Mouse (Mus musculus) hematopoietic multipotent progenitor cell, adult 10-12 weeks (in vitro differentiated cells): ENCODE results near the gene Adad1. TPM values are rescaled to one million over a fixed set of nuclear protein-coding genes. Genes with fewer than 3 reads are reported as not detected.

Source experiments
- polyA plus RNA-seq: library from polyadenylated mRNA; stranded (reverse); fragments of >175 nt; gene quantifications from 2 replicates; pipeline ENCODE4 v1.2.3, GENCODE M21; 2012; ENCODE audit warnings: low replicate concordance

Gene Adad1
- polyA plus RNA-seq = not detected in 2 replicates

GRCm38 (mm10) chr3:37063406-37063805 lies at the start of gene Adad1:
TSS of gene Adad1 (plus strand) at chr3:37063527.

GRCm38 (mm10) chr3:37125655-37126054 lies 62.3 kb downstream of the Adad1 start, which contains the start of gene Il2:
TSS of gene Il2 (minus strand) at chr3:37125959.

Other genes starting within 250 kb of the Adad1 start
- gene 4932438A13Rik, start 200.4 kb upstream of the Adad1 start, polyA plus RNA-seq = 6.4 and 7.7 TPM in 2 replicates
- gene Il2, start 62.4 kb downstream of the Adad1 start, polyA plus RNA-seq = 0.48 TPM in 1 of 2 replicates, not detected in the other
- gene Il21, start 169.1 kb downstream of the Adad1 start, polyA plus RNA-seq = not detected in 2 replicates
- 0.05 and 0.28 TPM in 2 replicates for gene Bbs12, start 249.0 kb downstream of the Adad1 start, polyA plus RNA-seq
- gene Cetn4, start 249.2 kb downstream of the Adad1 start, polyA plus RNA-seq = 0.43 and 1.6 TPM in 2 replicates